Mouse (Mus musculus) liver, postnatal 0 days (tissue): Measurements from ENCODE around the gene Mis18bp1.

Experiments used
- CTCF ChIP-seq: sonication (generic); IDR thresholded peaks from 2 replicates; pipeline ENCODE4 v1.5.1; 2016; ENCODE audit warnings: antibody characterized with exemption, low read depth
- EP300 ChIP-seq: IDR thresholded peaks from 2 replicates; pipeline ENCODE4 v1.6.1; 2016; ENCODE audit warnings: antibody characterized with exemption, low read depth, mild to moderate bottlenecking

DNA sequence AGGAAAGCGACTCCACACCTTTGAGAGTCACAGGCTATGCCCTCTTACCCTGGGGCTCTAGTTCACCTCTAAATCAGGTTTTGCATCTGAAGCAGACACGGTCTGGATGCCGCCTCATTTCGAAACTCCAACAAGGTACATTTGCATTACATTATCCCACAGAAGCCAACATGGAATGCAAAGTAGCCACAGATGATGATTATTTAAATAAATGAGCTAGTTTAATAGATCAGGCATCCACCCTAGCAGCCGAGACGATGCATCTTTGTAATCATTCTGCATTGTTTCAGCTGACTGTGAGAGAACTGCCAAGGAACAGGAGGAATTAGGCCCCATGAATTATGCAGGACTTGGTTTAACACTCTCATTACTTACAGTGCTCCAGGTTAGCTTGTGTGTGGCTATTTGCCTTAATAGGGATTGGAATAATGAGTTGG lies 44.0 kb upstream of the Mis18bp1 start:
- no peak for TF ChIP-seq CTCF
- TF ChIP-seq EP300, result no peak
